Mouse (Mus musculus): ENCODE measurements around the gene Sesn3. TPM values are rescaled to one million over a fixed set of nuclear protein-coding genes. Genes with fewer than 3 reads are reported as not detected.
A peak's percentile ranks its signal among the peaks of the same experiment; 100 is the strongest.

The Sesn3 gene
- polyA plus RNA-seq, 1 experiment from 2014 or later: 15.5 TPM

DNA sequence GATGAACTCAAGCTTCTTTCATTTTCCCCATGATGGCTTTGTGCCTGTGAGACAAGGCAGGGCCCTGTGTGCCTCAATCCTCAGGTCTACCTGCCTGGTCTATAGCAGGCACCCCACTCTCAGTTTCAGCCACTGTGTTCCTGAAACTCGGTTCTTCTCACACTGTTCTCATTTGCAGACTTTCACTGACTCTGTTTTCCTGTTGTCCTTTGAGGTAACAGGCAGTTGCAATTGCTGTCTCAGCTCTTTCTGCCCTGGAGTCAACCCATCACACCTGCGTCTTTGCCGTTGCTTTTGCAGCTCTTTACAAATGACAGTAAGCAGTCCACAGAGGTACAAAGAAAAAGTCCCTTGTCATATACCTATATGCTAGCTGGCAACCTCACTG, 26.7 kb upstream of the Sesn3 start:
- no peak for ATAC-seq (ENCODE audit: insufficient number of reproducible peaks, low FRiP score)
- Histone ChIP-seq H3K4me1 (replicated peaks) (peaks cover 28% of the 10 kb centered on the region), H3K36me3 (no peaks in the 10 kb centered on the region), H3K9me3 (replicated peaks) (no peaks in the 10 kb centered on the region), H3K27ac (ENCODE audit: poor library complexity, severe bottlenecking) (no peak overlapping the region), H3K9ac (no peak overlapping the region), H3K27me3 (replicated peaks) (no peaks in the 10 kb centered on the region), H3K4me3 (no peak overlapping the region), H3K4me2 (no peak overlapping the region)
- WGBS: 77% methylated on average over 3 of the region's 3 CpGs

GRCm38 (mm10) chr9:14261150-14261549, 13.7 kb upstream of the Sesn3 start:
- WGBS: 44% methylated on average over 3 of the region's 3 CpGs
- Histone ChIP-seq H3K27me3 (replicated peaks) (no peaks in the 10 kb centered on the region), H3K27ac (ENCODE audit: poor library complexity, severe bottlenecking) (no peak overlapping the region), H3K4me3 (no peak overlapping the region), H3K4me2 (no peak overlapping the region), H3K4me1 (replicated peaks) (no peaks in the 10 kb centered on the region), H3K36me3 (no peaks in the 10 kb centered on the region), H3K9ac (no peak overlapping the region), H3K9me3 (replicated peaks) (no peaks in the 10 kb centered on the region; the same call in 1 of the 2 replicates)
- no peak for ATAC-seq (ENCODE audit: insufficient number of reproducible peaks, low FRiP score)

GRCm38 (mm10) chr9:14262568-14262972, 12.3 kb upstream of the Sesn3 start:
- Histone ChIP-seq H3K4me2 (no peak overlapping the region), H3K27ac (ENCODE audit: poor library complexity, severe bottlenecking) (no peak overlapping the region), H3K4me3 (no peak overlapping the region), H3K9ac (no peak overlapping the region), H3K4me1 (replicated peaks) (no peaks in the 10 kb centered on the region), H3K27me3 (replicated peaks) (no peaks in the 10 kb centered on the region), H3K9me3 (replicated peaks) (no peaks in the 10 kb centered on the region; the same call in 1 of the 2 replicates), H3K36me3 (no peaks in the 10 kb centered on the region)
- ATAC-seq (ENCODE audit: insufficient number of reproducible peaks, low FRiP score): no peak
- WGBS: 67% methylated on average over 4 of the region's 4 CpGs

GRCm38 (mm10) chr9:14266470-14266869, 8.4 kb upstream of the Sesn3 start:
- no peaks in the 10 kb centered on the region; the same call in 1 of the 2 replicates for H3K9me3 ChIP-seq (replicated peaks)
- no peak overlapping the region for H3K9ac ChIP-seq
- H3K4me3 ChIP-seq: no peak overlapping the region
- H3K36me3 ChIP-seq: no peaks in the 10 kb centered on the region
- no peaks in the 10 kb centered on the region for H3K4me1 ChIP-seq (replicated peaks)
- ATAC-seq (ENCODE audit: insufficient number of reproducible peaks, low FRiP score): no peak
- no peak overlapping the region for H3K4me2 ChIP-seq
- no peak overlapping the region for H3K27ac ChIP-seq (ENCODE audit: poor library complexity, severe bottlenecking)
- WGBS: 17% methylated on average over 2 of the region's 2 CpGs
- no peaks in the 10 kb centered on the region for H3K27me3 ChIP-seq (replicated peaks)

DNA sequence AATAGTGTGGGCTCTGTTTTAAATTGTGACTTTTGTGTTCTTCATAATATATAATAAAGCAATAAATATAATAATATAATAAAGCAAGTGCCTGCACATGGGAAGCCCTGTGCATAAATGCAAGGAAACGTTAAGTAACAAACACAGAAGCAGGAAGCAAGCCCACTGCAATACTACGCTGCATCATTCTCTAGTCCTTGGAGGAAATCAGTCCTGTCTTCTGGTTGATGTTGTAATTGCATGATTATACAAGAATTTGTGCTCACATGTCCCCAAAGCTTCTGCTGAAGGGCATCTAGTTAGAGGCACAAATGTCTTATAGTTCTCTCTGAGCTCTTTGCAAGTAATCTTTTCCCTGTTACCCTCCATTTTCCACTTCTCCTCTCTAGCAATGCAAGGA, 6.3 kb upstream of the Sesn3 start:
- H3K9ac ChIP-seq: no peak overlapping the region
- H3K4me1 ChIP-seq (replicated peaks): no peaks in the 10 kb centered on the region
- no peaks in the 10 kb centered on the region for H3K27me3 ChIP-seq (replicated peaks)
- H3K9me3 ChIP-seq (replicated peaks): no peaks in the 10 kb centered on the region; the same call in 1 of the 2 replicates
- H3K4me2 ChIP-seq: no peak overlapping the region
- no peak for ATAC-seq (ENCODE audit: insufficient number of reproducible peaks, low FRiP score)
- no peak overlapping the region for H3K27ac ChIP-seq (ENCODE audit: poor library complexity, severe bottlenecking)
- H3K36me3 ChIP-seq: no peaks in the 10 kb centered on the region
- H3K4me3 ChIP-seq: no peak overlapping the region
- 80% methylated on average over 2 of the region's 2 CpGs for WGBS

DNA sequence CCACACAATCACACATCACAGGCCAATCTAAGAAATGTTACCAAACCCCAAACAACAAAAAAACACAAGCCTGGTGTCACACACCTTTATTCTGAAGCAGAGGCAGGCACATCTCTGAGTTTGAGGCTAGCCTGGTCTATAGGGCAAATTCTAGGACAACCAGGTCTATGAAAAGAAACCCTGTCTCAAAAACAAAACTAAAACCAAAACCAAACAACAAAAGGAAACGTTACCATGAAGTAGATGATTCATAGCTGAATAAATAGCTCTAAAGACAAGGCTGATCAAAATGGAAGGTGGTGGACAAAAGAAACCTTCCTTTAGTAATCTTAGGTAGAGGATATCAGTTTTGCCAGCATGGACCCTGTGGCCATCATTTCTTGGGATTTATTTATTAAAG, 1.9 kb upstream of the Sesn3 start:
- H3K4me1 ChIP-seq (replicated peaks): peaks cover 6% of the 10 kb centered on the region; the same call in 1 of the 2 replicates
- no peaks in the 10 kb centered on the region for H3K36me3 ChIP-seq
- 82% methylated on average over 1 of the region's 1 CpGs for WGBS
- no peak overlapping the region for H3K4me3 ChIP-seq
- no peak overlapping the region for H3K27ac ChIP-seq (ENCODE audit: poor library complexity, severe bottlenecking)
- no peak for ATAC-seq (ENCODE audit: insufficient number of reproducible peaks, low FRiP score)
- no peak overlapping the region for H3K9ac ChIP-seq
- H3K9me3 ChIP-seq (replicated peaks): no peaks in the 10 kb centered on the region
- H3K27me3 ChIP-seq (replicated peaks): no peaks in the 10 kb centered on the region
- H3K4me2 ChIP-seq: no peak overlapping the region

DNA sequence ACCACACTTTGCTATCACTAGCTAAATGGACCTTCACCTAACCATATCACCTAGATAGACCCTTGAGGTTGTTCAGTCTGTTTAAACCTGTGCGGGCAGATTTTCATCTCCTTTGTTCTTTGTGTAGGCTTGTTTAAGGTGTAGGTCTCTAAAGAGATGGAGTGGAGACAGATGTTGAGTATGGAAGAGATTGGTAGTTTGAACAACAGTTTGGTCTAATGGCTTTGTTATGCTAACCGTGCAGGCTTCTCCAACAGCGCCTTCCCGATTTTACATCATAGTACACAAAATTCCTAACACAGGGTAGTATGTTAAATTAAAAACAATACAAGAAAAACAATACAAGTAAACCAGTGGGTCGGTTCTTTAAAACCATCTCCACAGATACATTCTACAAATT, 281 bp upstream of the Sesn3 start:
- no peak overlapping the region for H3K9ac ChIP-seq
- no peak for ATAC-seq (ENCODE audit: insufficient number of reproducible peaks, low FRiP score)
- H3K4me3 ChIP-seq: peak overlapping the region; percentile 69
- H3K4me1 ChIP-seq (replicated peaks): peaks cover 6% of the 10 kb centered on the region; the same call in 1 of the 2 replicates
- WGBS: 36% methylated on average over 5 of the region's 5 CpGs
- H3K4me2 ChIP-seq: peak overlapping the region; percentile 82
- no peaks in the 10 kb centered on the region for H3K9me3 ChIP-seq (replicated peaks)
- no peaks in the 10 kb centered on the region for H3K27me3 ChIP-seq (replicated peaks)
- no peaks in the 10 kb centered on the region for H3K36me3 ChIP-seq
- H3K27ac ChIP-seq (ENCODE audit: poor library complexity, severe bottlenecking): 0 out of 2 replicates have a peak overlapping the region, but pooled peaks have one; percentile 21

DNA sequence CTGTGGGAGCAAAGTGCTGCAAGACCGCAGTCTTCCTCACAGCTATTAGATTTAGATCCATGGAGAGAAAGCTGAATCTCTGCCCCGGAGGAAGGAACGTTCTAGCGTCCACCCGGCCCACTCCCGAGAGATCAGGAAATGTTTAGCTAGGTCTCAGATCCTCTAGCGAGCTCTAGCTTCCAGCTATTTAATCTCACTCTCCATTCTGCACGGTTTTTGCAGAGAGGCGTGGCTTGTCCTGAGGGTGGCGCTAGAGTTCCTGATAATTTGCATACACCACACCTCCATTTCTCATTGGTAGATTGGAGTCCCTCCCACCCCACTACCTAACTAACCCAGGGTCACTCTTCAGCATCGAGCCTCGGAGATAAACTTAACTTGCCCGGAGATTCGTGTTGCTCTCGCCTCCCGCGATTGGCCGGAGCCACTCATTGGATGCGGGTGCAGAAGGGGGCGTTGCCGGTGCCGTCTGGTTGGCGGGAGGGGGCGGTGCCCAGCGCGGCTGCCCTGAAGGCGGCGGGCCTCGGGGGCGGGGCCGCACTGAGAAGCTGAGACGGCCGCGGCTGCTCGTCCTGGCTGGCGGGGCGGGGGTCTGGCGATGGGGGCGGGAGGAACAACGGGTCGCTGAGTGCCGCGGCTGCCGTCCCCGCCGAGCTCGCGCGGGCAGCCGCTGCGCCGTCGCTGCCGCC, 1.1 kb downstream of the Sesn3 start:
- Histone ChIP-seq H3K27ac (ENCODE audit: poor library complexity, severe bottlenecking) (peak overlapping the region; percentile 94), H3K36me3 (no peaks in the 10 kb centered on the region), H3K9ac (peak overlapping the region; percentile 81), H3K9me3 (replicated peaks) (no peaks in the 10 kb centered on the region), H3K4me1 (replicated peaks) (peaks cover 6% of the 10 kb centered on the region; the same call in 1 of the 2 replicates), H3K4me3 (peak overlapping the region; percentile 69), H3K27me3 (replicated peaks) (no peaks in the 10 kb centered on the region), H3K4me2 (peak overlapping the region; percentile 83)
- WGBS: under 1% methylated on average over 54 of the region's 54 CpGs
- peak; percentile 97 for ATAC-seq (ENCODE audit: insufficient number of reproducible peaks, low FRiP score)

GRCm38 (mm10) chr9:14276481-14277287, 1.8 kb downstream of the Sesn3 start:
- peaks cover 6% of the 10 kb centered on the region; the same call in 1 of the 2 replicates for H3K4me1 ChIP-seq (replicated peaks)
- ATAC-seq (ENCODE audit: insufficient number of reproducible peaks, low FRiP score): peak; percentile 41
- peak overlapping the region; percentile 94 for H3K27ac ChIP-seq (ENCODE audit: poor library complexity, severe bottlenecking)
- no peaks in the 10 kb centered on the region for H3K27me3 ChIP-seq (replicated peaks)
- peak overlapping the region; percentile 83 for H3K4me2 ChIP-seq
- H3K9me3 ChIP-seq (replicated peaks): no peaks in the 10 kb centered on the region
- WGBS: under 1% methylated on average over 48 of the region's 61 CpGs
- peak overlapping the region; percentile 81 for H3K9ac ChIP-seq
- H3K4me3 ChIP-seq: peak overlapping the region; percentile 69
- H3K36me3 ChIP-seq: no peaks in the 10 kb centered on the region

GRCm38 (mm10) chr9:14277365-14277991, 2.6 kb downstream of the Sesn3 start:
- Histone ChIP-seq H3K4me2 (peak overlapping the region; percentile 83), H3K36me3 (no peaks in the 10 kb centered on the region), H3K4me1 (replicated peaks) (peaks cover 6% of the 10 kb centered on the region; the same call in 1 of the 2 replicates), H3K9me3 (replicated peaks) (no peaks in the 10 kb centered on the region), H3K4me3 (peak overlapping the region; percentile 69), H3K9ac (no peak overlapping the region), H3K27me3 (replicated peaks) (no peaks in the 10 kb centered on the region), H3K27ac (ENCODE audit: poor library complexity, severe bottlenecking) (no peak overlapping the region)
- no peak for ATAC-seq (ENCODE audit: insufficient number of reproducible peaks, low FRiP score)
- WGBS: 2% methylated on average over 7 of the region's 7 CpGs

DNA sequence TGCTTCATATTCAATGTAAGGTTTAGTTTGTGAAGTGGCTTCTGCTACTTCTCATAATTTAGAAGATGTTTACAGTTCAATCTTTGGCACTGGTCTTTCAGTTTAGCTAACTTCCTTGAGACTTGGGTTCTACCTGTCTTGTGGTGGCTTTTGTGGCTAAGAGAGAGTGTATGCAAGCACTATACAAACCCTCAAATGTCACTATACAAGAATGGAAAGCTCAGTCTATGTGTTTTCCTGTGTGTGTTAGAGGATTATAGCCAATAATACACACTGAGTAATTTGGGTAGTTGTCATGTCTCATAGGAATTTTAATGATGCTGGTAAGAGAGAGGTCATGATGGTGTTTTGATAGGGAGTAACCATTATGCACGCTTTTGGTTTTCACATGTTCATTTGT, 5.8 kb downstream of the Sesn3 start:
- ATAC-seq (ENCODE audit: insufficient number of reproducible peaks, low FRiP score): no peak
- Histone ChIP-seq H3K4me2 (no peak overlapping the region), H3K27me3 (replicated peaks) (no peaks in the 10 kb centered on the region), H3K27ac (ENCODE audit: poor library complexity, severe bottlenecking) (no peak overlapping the region), H3K9ac (no peak overlapping the region), H3K4me1 (replicated peaks) (peaks cover 15% of the 10 kb centered on the region), H3K36me3 (no peaks in the 10 kb centered on the region), H3K9me3 (replicated peaks) (no peaks in the 10 kb centered on the region), H3K4me3 (no peak overlapping the region)
- WGBS: 72% methylated on average over 1 of the region's 1 CpGs
